Mouse (Mus musculus) spleen, postnatal 36 days (tissue): ENCODE measurements at regions not wholly inside any gene's neighbourhood (a gene's known extent, or its start where the extent isn't known, plus 50 kb on each side); places are given as distances from the start of the nearest gene placed in this dataset.

Experiments
- DNase-seq, 2 experiments: peaks; one replicate each; pipeline ENCODE4 v3.0.0; 2022; ENCODE audit warnings: low spot score in 2 of 2, mixed read lengths in 1 of 2

DNA sequence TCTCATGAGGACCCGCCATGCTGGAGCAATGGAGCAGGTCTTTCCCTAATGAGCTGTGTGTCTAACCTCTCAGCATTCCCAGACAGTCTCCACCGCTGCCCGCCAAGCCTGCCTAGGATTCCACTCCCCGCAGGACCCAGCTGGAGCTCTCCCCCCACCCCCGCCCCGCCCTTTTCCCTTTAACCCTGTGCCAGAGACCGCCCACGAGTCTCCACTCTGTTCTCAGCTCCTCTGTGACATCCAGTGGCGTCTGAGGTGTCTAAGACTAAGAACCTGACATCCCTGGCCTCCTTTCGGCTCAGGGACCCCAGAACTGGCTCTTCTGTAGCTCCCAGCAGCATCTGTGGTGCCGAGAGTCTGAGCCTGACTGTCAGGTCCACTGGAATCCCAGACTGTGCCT lies 50.9 kb upstream of the Tpp2 start:
- no peak for DNase-seq

DNA sequence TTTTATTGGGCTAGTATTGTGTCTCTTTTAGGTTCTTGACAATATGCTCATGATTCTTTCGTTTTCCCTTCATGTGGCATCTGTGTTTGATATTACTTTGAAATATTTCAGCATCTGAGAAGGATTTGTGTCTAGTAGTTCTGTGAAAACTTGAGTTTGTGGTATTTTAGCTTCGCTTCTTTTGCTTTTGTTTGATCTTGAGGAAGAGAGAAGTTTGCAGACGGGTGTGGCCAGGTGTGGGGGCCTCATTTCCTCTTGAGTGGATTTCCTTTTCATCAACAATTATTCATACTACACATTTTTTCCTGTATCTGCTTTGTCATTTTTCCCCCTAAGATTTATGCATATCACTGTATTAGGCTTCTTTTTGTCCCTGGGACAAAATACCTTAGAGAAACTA lies 52.8 kb upstream of the Uxs1 start:
- peak; percentile 14 to 56 for DNase-seq

DNA sequence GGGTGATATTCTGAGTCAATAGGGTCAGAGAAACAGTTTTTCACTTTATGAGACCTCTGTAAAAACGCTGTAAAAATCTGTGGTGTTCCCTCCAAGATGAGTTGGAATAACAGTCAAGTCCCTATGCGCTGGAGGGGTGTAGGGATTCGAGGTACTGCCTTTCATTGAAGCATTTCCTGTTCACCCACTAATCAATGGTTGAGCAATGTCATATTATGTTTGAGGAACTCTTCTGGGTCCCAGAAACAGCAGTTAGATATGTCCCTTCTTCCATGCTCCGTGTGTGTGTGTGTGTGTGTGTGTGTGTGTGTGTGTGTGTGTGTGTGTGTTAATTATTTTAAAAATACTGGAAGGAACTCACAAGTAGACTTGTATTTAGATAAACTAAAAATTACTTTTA lies 52.3 kb upstream of the Uxs1 start:
- DNase-seq: no peak

DNA sequence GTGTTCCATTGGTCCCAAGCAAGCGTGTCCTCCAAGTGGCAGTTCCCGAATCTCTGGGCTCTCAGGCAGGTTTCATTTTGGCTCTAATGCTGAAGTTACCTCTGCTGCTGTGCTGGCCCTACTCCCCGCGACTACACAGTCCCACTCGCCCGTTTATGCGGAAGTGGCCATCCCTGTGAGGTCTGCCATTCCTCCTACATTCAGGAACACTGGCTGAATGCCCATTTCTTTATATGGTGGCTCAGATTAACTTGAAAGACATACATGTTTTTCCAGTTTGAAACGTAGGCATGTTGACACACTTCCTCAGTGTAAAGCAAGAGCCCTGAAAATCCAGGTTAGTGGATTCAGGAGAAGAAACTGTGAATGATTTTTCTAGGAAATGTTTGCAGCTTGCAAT lies 51.6 kb upstream of the Uxs1 start:
- DNase-seq: no peak

DNA sequence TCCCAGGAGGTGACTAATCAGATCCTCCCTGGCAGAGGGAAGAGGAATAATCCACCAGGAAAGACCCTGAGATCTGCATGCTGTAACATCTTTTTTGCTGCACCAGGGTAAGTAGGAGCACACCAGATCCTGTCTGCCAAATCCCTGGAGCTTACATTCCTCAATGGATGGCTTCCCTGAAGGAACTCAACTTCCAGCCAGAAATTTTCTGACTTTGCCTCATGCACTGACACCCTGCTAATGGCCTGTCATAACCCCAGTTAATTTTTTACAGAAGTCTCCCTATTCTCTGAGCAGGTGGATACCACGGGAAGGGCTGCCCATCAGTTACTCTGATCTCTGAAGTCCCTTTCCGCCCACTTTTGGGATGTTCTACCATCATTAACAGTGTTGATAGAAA lies 50.6 kb upstream of the Uxs1 start:
- no peak for DNase-seq

DNA sequence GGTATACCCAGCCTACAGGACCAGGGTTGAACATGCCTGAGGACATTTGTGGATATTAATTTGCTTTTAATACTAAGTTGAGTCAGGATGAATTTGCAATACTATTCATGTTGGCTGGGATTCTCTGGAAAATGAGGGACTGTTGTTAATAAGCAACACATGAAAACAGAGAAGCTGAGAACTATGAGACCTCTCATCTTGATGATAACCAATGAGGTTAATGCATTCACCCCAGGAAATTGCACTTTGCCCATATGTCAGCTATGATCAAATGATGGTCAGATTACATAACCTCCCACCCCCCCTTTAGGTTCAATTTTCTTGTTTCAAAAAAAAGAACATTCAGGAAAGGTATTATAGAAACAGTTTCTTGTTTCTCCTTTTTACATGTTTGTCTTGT lies 50.1 kb upstream of the Uxs1 start:
- no peak for DNase-seq
